In the genomic region with DNA sequence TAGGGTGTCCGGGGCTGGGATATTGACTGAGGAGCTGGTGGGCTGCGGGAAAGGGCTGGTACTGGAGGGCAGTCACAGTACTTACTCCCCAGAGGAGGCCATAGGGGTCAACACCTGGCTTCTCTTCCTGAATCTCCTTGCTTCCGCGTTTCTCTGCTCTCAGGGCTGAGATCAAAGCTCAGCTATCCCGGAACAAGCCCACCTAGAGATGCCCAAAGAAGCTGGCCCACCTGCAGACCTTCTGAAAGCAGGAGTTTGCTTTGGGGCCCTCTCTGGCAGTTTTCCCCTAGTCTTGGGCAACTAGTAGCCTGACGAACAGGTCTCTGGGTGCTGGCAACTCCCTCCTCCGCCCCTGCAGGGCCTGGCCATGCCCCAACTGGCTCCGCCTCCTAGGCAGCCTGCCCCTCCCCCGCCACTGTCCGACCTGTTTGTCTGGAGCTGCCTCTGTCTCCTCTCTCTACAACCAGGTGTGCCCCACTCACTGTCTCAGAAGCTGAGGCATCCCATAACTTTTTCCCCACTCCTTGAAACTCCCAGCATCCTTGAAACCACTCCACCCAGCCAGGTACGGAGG, we compare ENCODE assay signal across 8 mouse cellular contexts. TPM values are rescaled to one million over a fixed set of nuclear protein-coding genes. Genes with fewer than 3 reads are reported as not detected.
DNase-seq lines count a peak whose midpoint lies in the region.

No protein-coding gene starts in this region.

- DNase-seq in cerebellum, postnatal 14 days = peak; percentile 38 to 61
- DNase-seq in cerebellum, adult 8-10 months = no peak
- DNase-seq in cerebellum, postnatal 36 days = peak; percentile 45 to 57
- peak; percentile 84 to 93 for DNase-seq in kidney, postnatal 25 days
- DNase-seq in lung, postnatal 4 days = peak; percentile 68 to 77
- DNase-seq in frontal cortex, postnatal 25 days (ENCODE audit: low spot score in 2 of 2) = no peak
- no peak for DNase-seq in gastrocnemius, postnatal 10 days
- no peak for DNase-seq in left cerebral cortex, adult 18-20 months (ENCODE audit: low spot score in 2 of 2)

RNA-seq across cellular contexts. Expression of gene Sptbn2, which starts 9.8 kb away (rescaled TPM):
- total RNA-seq in gastrocnemius, postnatal 10 days (2021) = 1 to 10 TPM in 1 of 2 experiments, under 1 TPM in 1; 0.96 to 1.1 TPM
- 100 to 1,000 TPM; 505 to 509 TPM for total RNA-seq in left cerebral cortex, adult 18-20 months (2021)

RNA-seq across cellular contexts. Expression of gene Gm960, which starts 22.3 kb away (rescaled TPM):
- 1 to 10 TPM in 1 of 2 experiments, under 1 TPM in 1; 0.20 to 1.0 TPM for total RNA-seq in gastrocnemius, postnatal 10 days (2021)
- total RNA-seq in left cerebral cortex, adult 18-20 months (2021) = 1 to 10 TPM; 1.1 to 1.8 TPM

RNA-seq across cellular contexts. Expression of gene Rbm4b, which starts 35.5 kb away (rescaled TPM):
- total RNA-seq in gastrocnemius, postnatal 10 days (2021) = 1 to 10 TPM; 2.5 to 4.6 TPM
- total RNA-seq in left cerebral cortex, adult 18-20 months (2021) = 10 to 100 TPM; 18.1 to 22.3 TPM

Comparison
In these comparisons a context has a peak if more than half of its experiments do, and no peak if none do; other contexts are left out.
1. DNase-seq: peak in cerebellum, postnatal 14 days (2 of 2), cerebellum, postnatal 36 days (2 of 2), kidney, postnatal 25 days (2 of 2) and lung, postnatal 4 days (2 of 2); none in cerebellum, adult 8-10 months (single experiment), frontal cortex, postnatal 25 days (0 of 2), gastrocnemius, postnatal 10 days (single experiment) and left cerebral cortex, adult 18-20 months (0 of 2).
2. RNA of gene Sptbn2, which starts 9.8 kb away (total RNA-seq): 505 to 509 TPM in left cerebral cortex, adult 18-20 months; 0.96 to 1.1 TPM in gastrocnemius, postnatal 10 days; every median in the first group is over 100 times any median in the second.